Mouse (Mus musculus) frontal cortex, adult 2 months (tissue): ENCODE measurements around the gene Ola1. TPM values are rescaled to one million over a fixed set of nuclear protein-coding genes. Genes with fewer than 3 reads are reported as not detected.

Experiments
- DNase-seq, 2 experiments: peaks; one replicate each; pipeline ENCODE4 v3.0.0; 2022; ENCODE audit warnings: low spot score in 1 of 2; ENCODE audit errors: extremely low spot score in 1 of 2
- polyA plus RNA-seq: library from polyadenylated mRNA; depleted of rRNA; stranded (reverse); fragments of >200 nt; gene quantifications from 2 replicates; pipeline ENCODE4 v1.2.3, GENCODE M21; 2012

The Ola1 gene
- polyA plus RNA-seq, 1 experiment: 73.9 TPM

DNA sequence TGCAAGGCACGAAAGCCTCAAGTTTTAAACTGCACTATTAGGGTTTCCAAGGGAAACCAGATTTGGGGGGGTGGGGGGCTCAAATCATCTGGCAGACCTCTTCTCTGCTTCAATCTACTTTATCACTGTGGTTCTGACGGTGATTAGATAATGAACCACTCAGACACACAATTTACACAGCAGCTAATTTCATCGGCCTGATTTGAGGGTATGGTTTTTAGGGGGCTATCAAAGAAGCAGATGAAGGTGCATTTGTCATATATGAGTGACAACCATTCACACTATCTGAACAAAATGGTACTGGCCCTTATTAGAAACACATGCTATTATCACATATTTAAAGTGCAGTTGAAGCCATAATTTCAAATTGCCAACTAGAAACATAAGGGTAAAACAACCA lies 61.5 kb downstream of the Ola1 start:
- DNase-seq: no peak

DNA sequence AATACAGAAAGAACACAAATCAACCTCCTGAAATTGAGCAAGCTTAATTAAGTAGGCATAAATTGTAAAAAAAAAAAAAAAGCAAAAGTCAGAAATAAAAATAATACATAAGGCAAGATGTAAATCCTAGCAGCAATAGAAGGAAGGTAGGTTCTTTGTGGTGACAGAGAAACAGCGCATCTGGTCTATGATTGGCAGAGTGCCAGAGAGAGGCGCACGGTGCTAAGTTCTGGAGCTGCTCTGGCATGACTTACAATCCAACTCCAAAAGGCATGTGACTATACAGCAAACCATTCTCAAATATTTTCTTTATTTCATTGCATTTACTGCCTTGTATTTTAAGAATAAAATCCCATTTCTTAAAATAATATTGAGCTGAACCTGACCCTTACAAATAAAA lies 68.2 kb downstream of the Ola1 start:
- peak; percentile 17 to 57 for DNase-seq

DNA sequence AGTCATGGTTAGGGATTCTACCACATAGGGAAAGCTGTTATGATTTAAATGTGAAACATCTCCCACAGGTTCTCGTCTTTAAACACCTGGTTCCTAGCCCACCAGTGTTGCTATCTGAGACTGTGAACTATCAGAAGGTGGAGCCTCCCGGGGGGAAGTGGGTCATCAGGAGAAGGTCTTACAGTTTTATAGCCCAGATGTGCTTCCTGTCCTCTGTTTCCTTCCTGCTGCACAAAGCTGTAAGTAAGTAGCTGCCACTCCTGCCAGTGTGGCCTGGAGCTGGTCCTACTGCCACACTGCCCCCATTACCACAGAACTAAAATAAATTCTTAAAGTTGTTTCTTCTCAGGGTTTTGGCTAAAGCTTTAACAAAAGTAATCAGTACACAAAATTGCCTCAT lies 72.6 kb downstream of the Ola1 start:
- no peak for DNase-seq

DNA sequence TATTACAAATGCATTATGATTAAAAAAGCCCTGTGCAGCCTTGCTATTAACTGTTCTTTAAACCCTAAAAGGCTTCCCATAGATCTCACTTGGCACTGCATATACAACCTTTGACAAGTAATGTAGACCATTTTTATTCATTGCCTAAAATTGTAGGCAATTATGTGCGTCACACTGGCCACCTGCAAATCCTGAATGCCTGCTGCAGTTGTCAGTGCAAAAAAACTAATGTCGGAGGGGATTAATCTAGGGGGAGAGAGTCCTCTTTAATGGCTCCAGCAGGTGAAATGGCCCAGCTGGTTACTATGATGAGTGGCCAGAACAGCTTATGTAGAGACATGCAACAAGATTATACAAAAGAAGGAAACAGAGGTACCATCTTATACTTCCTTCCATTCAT lies 75.0 kb downstream of the Ola1 start:
- no peak for DNase-seq

DNA sequence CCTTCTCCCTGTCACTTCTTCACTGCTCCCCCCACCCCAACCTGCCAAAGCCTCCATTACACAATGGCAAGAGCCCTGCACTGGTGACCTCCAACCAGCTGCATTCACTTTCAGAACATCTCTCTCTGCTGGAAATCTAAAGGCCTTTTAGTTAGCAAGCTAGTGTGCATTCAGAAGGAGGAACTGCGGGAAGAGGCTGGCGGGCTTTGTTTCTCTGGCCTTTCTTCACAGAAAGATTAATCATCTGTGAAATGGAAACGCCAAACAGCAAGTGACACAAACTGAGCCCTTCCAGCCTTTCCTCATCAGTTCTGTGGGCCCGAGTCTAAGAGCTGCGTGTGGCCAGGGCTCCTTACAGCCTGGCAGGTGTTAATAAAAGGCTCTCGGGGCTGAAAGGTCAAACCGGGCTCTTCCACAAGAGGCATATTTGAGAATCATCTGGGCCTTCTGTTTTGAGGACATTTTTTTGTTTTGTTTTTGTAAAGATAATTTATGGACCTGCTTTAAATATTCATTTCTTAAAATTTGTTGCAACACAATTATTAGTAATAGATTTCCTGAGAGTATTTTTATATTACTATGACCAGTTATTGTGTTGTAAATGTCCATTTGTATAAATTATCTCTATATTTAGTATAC lies 75.8 kb downstream of the Ola1 start:
- no peak for DNase-seq

DNA sequence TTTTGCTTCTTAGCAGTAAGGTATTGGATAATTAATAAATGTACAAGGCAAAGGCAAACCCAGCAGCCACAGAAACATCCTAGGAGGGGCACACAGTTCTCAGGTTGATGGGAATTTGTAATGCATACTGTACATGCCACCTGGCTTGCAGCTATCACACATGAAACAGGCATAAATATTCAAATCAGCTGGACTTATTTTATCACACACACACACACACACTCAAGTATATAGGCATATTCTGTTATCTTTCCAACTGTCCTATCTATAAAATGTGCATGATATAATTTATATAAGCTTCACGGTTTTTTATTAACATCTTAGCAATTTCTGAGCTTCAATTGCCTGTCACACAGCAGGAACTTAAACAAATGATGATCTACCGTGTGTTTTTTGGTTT lies 85.8 kb downstream of the Ola1 start:
- DNase-seq: no peak

DNA sequence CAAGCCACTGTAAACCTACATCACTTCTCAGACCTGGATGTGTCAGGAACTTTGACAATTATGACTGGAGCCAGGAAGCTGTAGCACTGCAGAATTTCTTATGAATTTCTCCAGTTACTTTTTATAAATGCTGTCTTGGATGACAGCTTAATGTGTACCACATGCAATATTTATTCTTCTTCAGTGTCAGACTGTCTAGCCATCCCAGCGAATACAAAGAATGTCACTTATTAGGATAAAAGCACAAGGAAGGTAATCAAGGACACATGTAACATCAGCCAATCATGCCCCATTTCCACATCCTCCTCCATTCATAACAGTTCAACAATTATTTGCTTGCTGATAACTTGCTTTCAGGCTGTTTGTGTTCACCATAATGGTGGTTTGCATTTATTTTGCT lies 91.0 kb downstream of the Ola1 start:
- no peak for DNase-seq

DNA sequence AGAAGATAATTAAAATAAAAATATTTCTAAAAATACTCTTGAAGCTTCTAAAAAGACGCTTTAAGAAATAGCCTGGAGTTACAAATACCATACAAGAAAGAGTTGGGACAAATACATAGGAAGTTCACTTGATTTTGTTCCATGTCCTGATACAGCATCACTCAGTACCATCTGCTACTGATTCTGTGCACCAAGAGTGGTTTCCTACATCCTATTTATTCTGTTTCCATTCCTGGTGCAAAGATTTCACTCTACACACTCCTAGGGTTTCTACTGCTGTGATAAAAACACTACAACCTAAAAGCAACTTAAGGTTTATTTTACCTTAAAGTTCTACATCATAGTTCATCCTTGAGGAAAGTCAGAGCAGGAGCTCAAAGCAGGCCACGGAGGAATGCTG lies 99.9 kb downstream of the Ola1 start:
- peak; percentile 16 to 34 for DNase-seq

DNA sequence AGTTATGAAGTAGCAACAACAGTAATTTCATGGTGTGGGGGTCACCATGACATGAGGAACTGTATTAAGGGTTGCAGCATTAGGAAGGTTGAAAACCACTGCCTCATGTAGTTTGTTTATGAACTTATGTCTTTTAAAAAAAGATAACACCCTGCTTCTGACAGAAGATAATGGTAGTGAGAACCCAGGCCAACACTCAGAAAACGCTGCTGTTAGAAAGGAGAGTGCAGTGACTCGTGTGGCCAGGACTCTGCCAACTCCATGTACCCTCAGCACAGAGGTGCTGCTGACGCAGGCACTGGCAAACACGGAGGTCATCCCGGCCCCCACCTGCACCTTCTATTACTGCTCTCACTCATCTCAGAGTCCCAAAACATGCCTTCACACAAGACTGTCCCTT lies 111.6 kb downstream of the Ola1 start:
- DNase-seq: no peak

DNA sequence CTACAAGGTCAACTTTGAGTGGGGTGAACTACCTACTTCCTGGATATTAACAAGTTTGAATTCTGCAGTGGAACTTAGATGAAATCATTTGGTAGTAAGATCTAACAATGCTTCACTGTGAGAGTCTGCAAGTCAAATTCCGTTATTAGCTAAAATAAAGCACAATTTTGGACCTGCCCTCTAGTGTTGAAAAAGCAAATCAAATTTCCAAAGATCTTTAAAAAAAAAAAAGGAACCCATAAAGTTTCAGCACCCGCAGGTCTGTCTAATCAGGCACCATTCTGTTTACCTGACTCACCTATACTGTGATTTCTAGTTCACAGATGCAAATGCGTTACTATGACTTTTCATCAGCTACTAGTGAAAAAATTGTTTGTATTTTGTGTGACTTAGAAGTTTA lies 122.2 kb downstream of the Ola1 start:
- no peak for DNase-seq

DNA sequence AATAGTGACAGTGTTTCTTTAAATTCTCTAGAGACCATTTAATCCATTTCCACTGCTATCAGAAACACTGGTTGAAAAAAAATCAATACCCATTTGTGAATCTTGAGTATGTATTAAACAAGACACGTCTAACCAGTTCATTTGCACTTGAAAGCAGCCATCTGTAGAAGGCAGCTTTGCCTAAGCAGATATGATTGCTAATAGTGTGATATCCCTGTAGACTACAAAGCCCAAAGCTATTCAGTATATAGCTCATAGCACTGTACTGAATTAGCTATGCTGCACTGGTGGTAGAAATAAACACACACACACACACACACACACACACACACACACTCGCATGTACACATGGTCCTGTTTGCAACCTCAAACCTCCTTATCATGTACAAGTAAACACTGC lies 123.4 kb downstream of the Ola1 start:
- no peak for DNase-seq

DNA sequence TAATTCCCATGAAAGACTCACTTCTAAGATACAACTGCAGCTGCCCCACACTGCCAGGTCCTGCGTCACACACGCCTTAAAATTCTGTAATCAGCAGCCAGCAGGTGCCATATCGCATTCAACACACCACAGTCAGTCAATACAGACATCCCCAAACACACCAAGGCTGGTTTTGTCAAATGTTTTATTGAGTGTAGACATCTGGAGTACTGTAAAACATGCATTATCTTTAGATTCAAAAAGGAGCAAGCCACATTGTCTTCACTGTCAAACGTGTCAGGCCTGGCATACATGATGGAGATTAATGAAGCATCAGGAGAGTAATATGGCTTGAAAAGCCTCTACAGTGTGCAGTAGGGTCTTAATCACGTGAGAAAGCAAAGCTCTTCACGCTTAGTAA lies 125.7 kb downstream of the Ola1 start:
- DNase-seq: no peak

DNA sequence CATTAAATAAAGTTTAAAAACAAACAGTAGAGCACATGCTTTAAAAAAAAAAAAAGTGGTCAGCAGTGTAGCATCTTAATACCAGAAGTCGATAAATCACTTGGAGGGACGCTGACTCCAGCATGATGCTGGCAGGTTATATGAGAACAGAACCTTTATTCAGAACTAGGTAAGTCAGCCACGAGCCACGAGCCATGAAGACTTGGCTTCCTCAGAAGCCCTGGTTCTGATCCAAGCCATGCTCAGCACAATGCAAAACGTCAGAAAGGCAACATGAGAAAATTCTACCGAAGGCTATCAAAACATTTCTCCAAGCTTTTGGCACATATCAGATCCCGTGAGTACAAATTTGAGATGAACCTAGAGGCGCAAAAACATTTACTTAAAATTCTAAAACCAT lies 127.4 kb downstream of the Ola1 start:
- no peak for DNase-seq

DNA sequence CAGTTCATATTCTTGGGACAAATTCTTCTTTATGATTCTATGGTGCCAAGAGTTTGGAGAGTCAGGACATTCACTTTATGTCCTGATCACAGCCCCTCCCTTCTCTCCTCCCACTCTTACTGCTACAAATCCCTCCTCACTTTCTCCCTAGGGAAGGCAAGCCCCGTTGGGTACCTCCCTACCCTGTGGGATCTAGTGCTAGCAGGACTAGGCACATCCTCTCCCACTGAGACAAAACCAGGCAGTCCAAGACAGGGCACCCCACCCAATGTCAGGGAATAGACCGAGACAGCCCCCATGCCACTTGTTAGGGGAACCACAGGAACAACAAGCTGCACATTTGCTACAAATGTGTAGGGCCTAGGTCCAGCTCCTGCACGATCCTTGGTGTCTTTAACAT lies 131.1 kb downstream of the Ola1 start:
- no peak for DNase-seq

DNA sequence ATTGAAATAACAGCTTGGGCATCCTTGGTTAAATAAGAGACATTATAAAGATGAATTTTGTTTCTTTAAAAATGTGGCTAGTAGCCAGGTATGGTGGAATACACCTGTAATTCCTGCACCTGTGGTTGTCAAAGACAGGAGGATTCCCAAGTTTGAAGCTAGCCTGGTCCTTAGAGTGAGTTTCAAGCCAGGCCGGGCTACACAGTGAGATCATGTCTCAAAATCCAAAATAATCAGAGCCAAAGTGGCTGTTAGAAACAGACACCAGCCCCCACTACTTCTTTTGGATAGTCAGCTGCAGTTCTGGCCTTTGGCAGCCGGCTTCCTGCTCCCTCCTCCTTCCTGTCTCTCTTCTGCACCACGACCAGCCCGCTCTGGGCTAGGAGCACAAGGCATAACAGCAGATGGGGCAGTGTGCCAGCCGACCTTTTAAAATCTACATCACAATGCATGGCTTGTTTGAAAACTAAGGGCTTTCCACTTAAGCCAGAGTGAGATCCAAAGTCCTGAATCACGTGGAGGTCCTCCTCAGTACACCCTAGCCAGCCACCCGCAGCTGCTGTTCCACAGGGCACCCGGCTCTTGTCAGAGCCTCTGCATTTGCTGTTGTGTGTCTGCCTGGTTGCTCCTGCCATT lies 132.9 kb downstream of the Ola1 start:
- DNase-seq: peak; percentile 7 to 52

DNA sequence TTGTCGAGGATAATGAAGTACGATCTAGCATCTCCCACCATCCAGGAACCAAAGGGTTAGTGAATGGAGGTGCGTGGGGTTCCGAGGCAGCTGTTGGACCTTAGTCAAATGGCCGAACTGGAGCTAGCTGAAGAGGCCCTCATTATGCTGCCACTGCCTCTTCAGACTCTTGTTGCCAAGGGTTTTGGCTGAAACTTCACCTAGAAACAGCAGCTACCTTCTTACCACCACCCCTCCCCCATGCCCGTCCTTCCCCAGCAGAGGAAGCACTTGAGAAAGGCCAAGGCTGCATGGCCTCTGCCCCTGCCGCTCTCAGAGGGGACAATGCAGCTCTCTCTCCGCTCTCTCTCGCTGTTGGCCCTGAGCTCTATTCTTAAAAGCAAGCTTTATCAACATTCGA lies 136.2 kb downstream of the Ola1 start:
- peak in 1 of 2 experiments; percentile 17 for DNase-seq

DNA sequence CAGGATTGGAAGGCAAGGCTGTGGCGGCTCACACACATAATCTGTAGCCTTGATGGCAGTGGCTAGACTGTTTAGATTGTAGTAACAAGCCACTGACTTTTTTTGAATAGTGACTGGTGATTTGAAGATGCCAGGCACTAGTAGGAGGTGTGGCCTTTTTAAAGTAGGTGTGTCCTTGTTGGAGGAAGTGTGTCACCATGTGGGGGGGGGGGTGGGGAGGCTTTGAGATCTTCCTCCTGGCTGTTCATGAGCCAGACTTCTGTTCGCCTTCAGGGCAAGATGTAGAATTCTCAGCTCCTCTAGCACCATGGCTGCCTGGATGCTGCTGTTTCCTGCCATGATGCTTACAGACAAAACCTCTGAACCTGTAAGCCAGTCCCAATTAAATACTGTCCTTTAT lies 136.9 kb downstream of the Ola1 start:
- DNase-seq: no peak

DNA sequence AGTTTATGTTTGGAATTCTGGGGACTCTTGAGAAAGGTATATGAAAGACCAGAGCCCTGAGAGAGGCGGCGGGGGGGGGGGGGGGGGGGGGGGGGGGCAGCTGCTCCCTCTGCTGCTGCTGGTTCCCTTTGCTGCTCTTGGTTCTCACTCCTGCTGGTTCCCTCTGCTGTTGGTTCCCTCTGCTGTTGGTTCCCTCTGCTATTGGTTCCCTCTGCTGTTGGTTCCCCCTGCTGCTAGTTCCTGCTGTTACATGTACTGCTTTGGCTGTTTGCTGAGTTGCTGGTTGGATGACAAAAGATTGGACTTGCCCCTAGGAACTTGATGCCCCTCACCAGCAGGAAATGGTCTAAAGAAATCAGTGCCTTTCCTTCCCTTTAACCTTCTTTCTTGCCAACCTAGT lies 138.6 kb downstream of the Ola1 start:
- DNase-seq: no peak

DNA sequence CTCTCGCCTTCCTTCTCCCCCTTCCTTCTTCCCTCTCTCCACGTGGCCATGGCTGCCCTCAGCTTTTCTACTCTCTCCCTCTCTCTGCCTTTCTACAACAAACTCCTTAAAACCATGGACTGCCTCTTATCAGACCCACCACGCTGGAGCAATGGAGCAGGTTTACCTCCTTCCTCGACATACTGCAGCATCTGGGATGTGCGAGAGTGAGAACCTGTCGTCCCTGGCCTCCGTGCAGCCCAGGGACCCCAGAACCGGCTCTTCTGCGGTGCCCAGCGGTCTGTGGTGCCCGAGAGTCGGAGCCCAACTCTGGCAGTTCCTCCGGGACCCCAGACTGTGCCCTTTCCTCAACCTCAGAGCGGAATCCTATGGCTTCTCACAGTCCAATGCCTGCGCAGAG lies 139.4 kb downstream of the Ola1 start:
- no peak for DNase-seq

DNA sequence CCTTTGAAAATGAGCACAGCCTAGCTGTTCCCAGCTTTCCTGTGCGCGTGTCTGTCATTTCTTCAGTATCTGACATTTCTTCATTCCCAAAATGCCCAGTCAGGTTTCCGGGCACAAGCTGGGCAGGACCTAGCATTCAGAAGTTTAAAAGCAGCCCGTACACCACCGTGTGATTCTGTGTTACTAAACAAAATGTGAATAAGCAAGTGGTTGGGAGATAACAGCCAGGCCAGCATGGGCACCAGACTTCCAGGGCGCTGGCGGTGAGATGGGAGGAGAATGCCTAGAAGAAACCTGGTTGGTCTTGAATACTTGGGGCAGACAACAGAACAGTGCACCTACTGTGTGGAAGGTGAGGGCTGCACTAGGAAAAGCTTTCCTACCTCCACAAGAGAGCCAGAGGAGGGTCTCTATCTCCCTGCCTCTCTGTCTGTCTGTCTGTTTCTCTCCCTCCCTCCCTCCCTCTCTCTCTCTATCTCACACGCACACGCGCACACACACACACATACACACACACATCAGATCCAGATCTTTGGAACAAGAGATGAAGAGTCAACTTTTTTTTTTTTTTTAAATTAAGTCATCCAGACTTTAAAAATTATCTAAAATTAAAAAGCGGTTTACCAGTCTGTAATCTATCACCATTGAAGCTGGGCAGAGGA lies 144.8 kb downstream of the Ola1 start:
- DNase-seq: no peak

DNA sequence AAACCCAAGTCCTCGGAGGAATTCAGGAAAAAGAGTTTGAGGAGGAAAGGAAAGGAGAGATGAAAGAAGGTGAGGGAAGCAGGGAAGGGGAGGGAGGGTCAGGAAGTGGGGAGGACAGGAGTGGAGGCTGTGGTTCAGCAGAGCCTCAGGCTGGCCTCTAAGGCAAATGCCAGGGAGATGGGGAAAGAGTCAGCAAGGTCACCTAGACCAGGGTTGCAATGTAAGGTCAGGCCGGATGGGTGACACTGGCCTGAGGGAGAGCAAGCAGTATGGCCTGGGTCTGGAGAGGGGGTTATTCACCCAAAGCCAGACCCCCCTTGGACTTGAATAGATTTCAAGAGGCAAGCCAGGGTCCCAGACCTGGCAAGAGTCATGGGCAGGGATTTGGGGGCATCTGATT lies 147.5 kb downstream of the Ola1 start:
- no peak for DNase-seq

DNA sequence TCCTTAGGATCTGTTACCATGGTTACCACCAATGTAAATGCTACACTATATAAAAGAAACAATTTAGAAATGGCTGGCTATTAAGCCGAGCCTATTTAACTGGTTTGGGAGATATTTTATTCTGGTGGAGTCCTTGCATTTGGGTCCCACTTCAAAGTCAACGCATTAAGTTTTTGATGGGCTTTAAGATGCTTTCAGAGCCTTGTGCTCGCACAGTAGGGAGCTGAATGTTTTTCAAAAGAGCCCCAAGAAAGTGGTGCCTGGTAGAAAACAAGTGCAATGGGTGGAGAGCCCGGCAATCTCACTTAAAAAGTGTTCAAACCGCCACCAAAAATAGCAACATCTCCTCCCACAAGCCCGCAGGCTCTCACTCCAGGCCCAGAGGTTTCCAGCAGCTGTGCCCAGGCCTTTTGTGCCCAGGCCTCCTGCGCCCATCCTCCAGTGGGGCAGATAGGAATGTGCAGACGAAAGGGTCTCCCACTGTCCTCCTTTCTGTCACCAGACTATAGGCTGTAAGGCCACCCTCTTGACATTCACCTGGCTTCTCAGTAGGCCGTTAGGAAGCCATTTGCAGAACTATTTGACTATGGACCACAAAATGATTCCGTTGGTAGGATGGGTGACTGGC lies 148.2 kb downstream of the Ola1 start:
- DNase-seq: no peak
